Mouse (Mus musculus) ES-Bruce4 (cell line): ENCODE results near the gene Hsd17b13.

Source experiments
- CTCF ChIP-seq: IDR thresholded peaks from one replicate; pipeline ENCODE4 v1.8.1; 2011; ENCODE audit warnings: low read depth, low read length
- EP300 ChIP-seq: IDR thresholded peaks from 2 replicates; pipeline ENCODE4 v1.6.1; 2011; ENCODE audit warnings: low read depth, low read length; ENCODE audit not compliant: insufficient read depth
- POLR2A ChIP-seq: IDR thresholded peaks from one replicate; pipeline ENCODE4 v1.8.1; 2011; ENCODE audit warnings: low read length; ENCODE audit not compliant: insufficient read depth

DNA sequence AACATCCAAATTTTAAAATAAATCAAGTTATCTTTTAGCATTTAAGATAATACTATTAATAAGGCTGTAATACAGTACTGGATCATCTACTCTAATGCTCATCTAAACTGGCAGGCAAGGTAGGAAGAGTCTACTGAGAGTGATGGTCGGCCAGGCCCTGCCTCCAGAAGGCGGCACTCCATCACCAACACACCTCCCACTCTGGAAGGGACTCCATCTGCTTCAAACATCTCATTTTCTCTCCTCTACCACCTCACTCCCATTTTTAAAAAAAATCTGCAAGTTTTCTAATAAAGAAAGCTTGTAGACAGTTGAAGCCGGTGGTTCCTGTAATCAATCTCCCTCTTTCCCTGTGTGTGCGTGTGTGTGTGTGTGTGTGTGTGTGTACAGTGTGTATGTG lies 69.4 kb downstream of the Hsd17b13 start:
- no peak for TF ChIP-seq EP300
- TF ChIP-seq CTCF = no peak
- no peak for TF ChIP-seq POLR2A
